In genomic region chr14:76951450-76951849, GRCm38 (mm10) we compare ENCODE assay signal across 8 mouse cellular contexts.
DNase-seq lines count a peak whose midpoint lies in the region; ATAC-seq and TF ChIP-seq lines count a peak whose summit lies in the region.

No protein-coding gene starts in this region.

- TF ChIP-seq CTCF in intestine, postnatal 0 days (IDR thresholded peaks at IDR 0.05; ENCODE audit: low read depth): no peak

- H3K4me3 ChIP-seq in embryonic facial prominence, embryonic 14.5 days (ENCODE audit: low read depth, low read length): no peak overlapping the region
- H3K4me3 ChIP-seq in embryonic facial prominence, embryonic 10.5 days: no peak overlapping the region
- H3K4me3 ChIP-seq in intestine, postnatal 0 days (ENCODE audit: low read depth, low read length): no peak overlapping the region

- no peaks in the 10 kb centered on the region for H3K36me3 ChIP-seq in embryonic facial prominence, embryonic 14.5 days (ENCODE audit: control insufficient read depth, insufficient read depth, low read length)
- H3K36me3 ChIP-seq in embryonic facial prominence, embryonic 10.5 days (replicated peaks): no peaks in the 10 kb centered on the region
- H3K36me3 ChIP-seq in intestine, postnatal 0 days (ENCODE audit: control insufficient read depth, insufficient read depth): no peaks in the 10 kb centered on the region

- H3K4me2 ChIP-seq in embryonic facial prominence, embryonic 14.5 days (ENCODE audit: low read depth, low read length): no peak overlapping the region
- no peak overlapping the region for H3K4me2 ChIP-seq in intestine, postnatal 0 days (replicated peaks; ENCODE audit: low read depth)

- H3K4me1 ChIP-seq in embryonic facial prominence, embryonic 14.5 days (ENCODE audit: control insufficient read depth, insufficient read depth, low read length): peaks cover 35% of the 10 kb centered on the region
- peaks cover 17% of the 10 kb centered on the region for H3K4me1 ChIP-seq in embryonic facial prominence, embryonic 10.5 days
- no peaks in the 10 kb centered on the region for H3K4me1 ChIP-seq in intestine, postnatal 0 days (replicated peaks; ENCODE audit: control insufficient read depth, insufficient read depth, low read length)

- peak; percentile 53 for DNase-seq in embryonic facial prominence, embryonic 14.5 days (ENCODE audit: low spot score)
- no peak for DNase-seq in embryonic facial prominence, embryonic 10.5 days (ENCODE audit: low spot score)
- peak; percentile 24 for DNase-seq in MN1 (ENCODE audit: low spot score)
- peak; percentile 30 to 48 for DNase-seq in layer of hippocampus, postnatal 10 days (ENCODE audit: low spot score in 2 of 2)
- peak; percentile 69 to 73 for DNase-seq in right cerebral cortex, postnatal 10 days (ENCODE audit: low spot score in 2 of 2)
- DNase-seq in spleen, postnatal 10 days (ENCODE audit: low spot score in 2 of 2): no peak

- WGBS in embryonic facial prominence, embryonic 14.5 days: 62% methylated on average over 4 of the region's 4 CpGs
- WGBS in embryonic facial prominence, embryonic 10.5 days: 83% methylated on average over 4 of the region's 4 CpGs
- WGBS in intestine, postnatal 0 days: 37% methylated on average over 4 of the region's 4 CpGs

- H3K9ac ChIP-seq in embryonic facial prominence, embryonic 14.5 days (ENCODE audit: low read depth, low read length): no peak overlapping the region
- no peak overlapping the region for H3K9ac ChIP-seq in intestine, postnatal 0 days (ENCODE audit: low read depth, low read length)

- H3K27ac ChIP-seq in embryonic facial prominence, embryonic 14.5 days (replicated peaks; ENCODE audit: low read depth, low read length): no peak overlapping the region
- no peak overlapping the region for H3K27ac ChIP-seq in embryonic facial prominence, embryonic 10.5 days (replicated peaks)
- no peak overlapping the region for H3K27ac ChIP-seq in intestine, postnatal 0 days (ENCODE audit: low read depth, low read length)

- no peaks in the 10 kb centered on the region for H3K9me3 ChIP-seq in embryonic facial prominence, embryonic 14.5 days (ENCODE audit: control insufficient read depth, low read length)
- H3K9me3 ChIP-seq in embryonic facial prominence, embryonic 10.5 days: no peaks in the 10 kb centered on the region
- H3K9me3 ChIP-seq in intestine, postnatal 0 days (ENCODE audit: control insufficient read depth): no peaks in the 10 kb centered on the region

- no peaks in the 10 kb centered on the region for H3K27me3 ChIP-seq in embryonic facial prominence, embryonic 14.5 days (replicated peaks; ENCODE audit: control insufficient read depth, insufficient read depth, low read length)
- H3K27me3 ChIP-seq in embryonic facial prominence, embryonic 10.5 days (replicated peaks; ENCODE audit: low read depth, poor library complexity, severe bottlenecking): no peaks in the 10 kb centered on the region
- H3K27me3 ChIP-seq in intestine, postnatal 0 days (replicated peaks; ENCODE audit: control insufficient read depth, insufficient read depth, low read length): no peaks in the 10 kb centered on the region

- no peak for ATAC-seq in embryonic facial prominence, embryonic 14.5 days (ENCODE audit: low read depth)
- ATAC-seq in frontal cortex, adult (ENCODE audit: low TSS enrichment): peak; percentile 95
- no peak for ATAC-seq in intestine, postnatal 0 days

Comparison
In these comparisons a context has a peak if more than half of its experiments do, and no peak if none do; other contexts are left out.
1. DNase-seq: peak in embryonic facial prominence, embryonic 14.5 days (single experiment), MN1 (single experiment), layer of hippocampus, postnatal 10 days (2 of 2) and right cerebral cortex, postnatal 10 days (2 of 2); none in embryonic facial prominence, embryonic 10.5 days (single experiment) and spleen, postnatal 10 days (0 of 2).